ENCODE assay signal across 17 mouse cellular contexts in the genomic region with DNA sequence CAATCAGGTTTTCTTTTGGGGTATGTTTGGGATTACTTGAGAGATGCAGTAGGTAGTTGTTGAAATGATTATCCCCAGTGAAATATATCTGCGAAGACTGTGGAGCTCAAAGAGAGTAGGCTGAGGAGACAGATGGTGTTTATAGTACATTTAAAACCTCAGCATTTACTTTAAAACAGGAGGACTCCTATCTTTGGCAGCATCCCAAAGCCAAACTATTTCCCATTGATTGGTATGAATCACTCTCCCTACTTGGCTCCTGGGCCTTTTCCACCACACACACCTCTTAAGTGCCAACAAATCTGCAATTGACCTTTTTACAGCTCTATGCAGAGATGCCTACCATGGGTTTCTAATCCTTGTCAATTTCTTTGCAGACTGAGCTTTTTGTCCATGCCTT.
DNase-seq lines count a peak whose midpoint lies in the region; ATAC-seq and TF ChIP-seq lines count a peak whose summit lies in the region.
"Had no signal": no experiment of that assay in that cellular context is flagged by ENCODE, and none has a peak within 500 bp of the region (broad histone marks: within the 10 kb centered on the region; RNA-seq: fewer than 3 reads in every experiment).

No protein-coding gene starts in this region.

- peaks cover 2% of the 10 kb centered on the region; the same call in 1 of the 2 replicates for H3K4me1 ChIP-seq in liver, adult 2 months (ENCODE audit: control insufficient read depth, insufficient read depth, low read length)
- H3K4me1 ChIP-seq in liver, postnatal 0 days (ENCODE audit: insufficient read depth): no peaks in the 10 kb centered on the region
- H3K4me1 ChIP-seq: embryonic facial prominence, embryonic 15.5 days; lung, embryonic 15.5 days; neural tube, embryonic 13.5 days had no signal

- H3K27ac ChIP-seq in liver, adult 2 months (replicated peaks; ENCODE audit: insufficient read depth, low read depth, low read length): no peak overlapping the region
- no peak overlapping the region for H3K27ac ChIP-seq in liver, postnatal 0 days (ENCODE audit: low read depth)
- H3K27ac ChIP-seq: embryonic facial prominence, embryonic 15.5 days; left cerebral cortex, adult 2 months; lung, embryonic 15.5 days; neural tube, embryonic 13.5 days had no signal

- H3K4me2 ChIP-seq in liver, postnatal 0 days (ENCODE audit: low read depth, low read length): no peak overlapping the region
- H3K4me2 ChIP-seq: embryonic facial prominence, embryonic 15.5 days; lung, embryonic 15.5 days; neural tube, embryonic 13.5 days had no signal

- no peaks in the 10 kb centered on the region for H3K9me3 ChIP-seq in liver, postnatal 0 days (ENCODE audit: low read length)
- H3K9me3 ChIP-seq: embryonic facial prominence, embryonic 15.5 days; lung, embryonic 15.5 days; neural tube, embryonic 13.5 days had no signal

- TF ChIP-seq EP300 in liver, postnatal 0 days (IDR thresholded peaks at IDR 0.05; ENCODE audit: low read depth): no peak

- WGBS in liver, adult 2 months: 40% methylated on average over 1 of the region's 1 CpGs
- 89% methylated on average over 1 of the region's 1 CpGs for WGBS in liver, postnatal 0 days (ENCODE audit: insufficient replicate concordance)

- peak; percentile 5 for DNase-seq in cerebellum, adult 8-10 months
- DNase-seq in cerebellum, adult 11 months: no peak
- peak; percentile 77 for DNase-seq in liver, adult 2 months (ENCODE audit: extremely low read depth, low read depth, low spot score)
- DNase-seq in liver, postnatal 0 days: no peak
- peak; percentile 39 to 66 for DNase-seq in frontal cortex, adult 2 months (ENCODE audit: extremely low spot score in 1 of 2, low spot score in 1 of 2)
- peak; percentile 8 for DNase-seq in left cerebral cortex, postnatal 36 days (ENCODE audit: low spot score in 2 of 2)
- no peak for DNase-seq in spleen, postnatal 4 days (ENCODE audit: low spot score in 2 of 2)
- no peak for DNase-seq in embryo, embryonic 11 days
- DNase-seq: adrenal gland, adult 2 months; B cell, adult 2 months; gastrocnemius, postnatal 25 days; heart, postnatal 10 days; kidney, adult 11 months had no signal

- no peak overlapping the region for H3K4me3 ChIP-seq in liver, adult 2 months (ENCODE audit: insufficient read depth, low read depth, low read length)
- H3K4me3 ChIP-seq in liver, postnatal 0 days (ENCODE audit: low read depth, low read length): no peak overlapping the region
- H3K4me3 ChIP-seq: embryonic facial prominence, embryonic 15.5 days; left cerebral cortex, adult 2 months; lung, embryonic 15.5 days; neural tube, embryonic 13.5 days had no signal

- no peak for TF ChIP-seq CTCF in liver, adult 2 months (IDR thresholded peaks at IDR 0.05; ENCODE audit: low read depth, low read length)
- TF ChIP-seq CTCF in liver, postnatal 0 days (IDR thresholded peaks at IDR 0.05; ENCODE audit: low read depth): no peak

- H3K79me2 ChIP-seq in liver, adult 2 months (ENCODE audit: control insufficient read depth, insufficient read depth, low read length): no peaks in the 10 kb centered on the region

- no peak for ATAC-seq in liver, postnatal 0 days

- H3K27me3 ChIP-seq in liver, adult 2 months (ENCODE audit: control insufficient read depth, insufficient read depth, low read length): no peaks in the 10 kb centered on the region
- no peaks in the 10 kb centered on the region for H3K27me3 ChIP-seq in liver, postnatal 0 days (ENCODE audit: insufficient read depth, low read length)
- H3K27me3 ChIP-seq: embryonic facial prominence, embryonic 15.5 days; lung, embryonic 15.5 days; neural tube, embryonic 13.5 days had no signal

- intact Hi-C loops in left cerebral cortex, postnatal 36 days (cut with DNase I): no loop called here

- TF ChIP-seq POLR2A in liver, adult 2 months (IDR thresholded peaks at IDR 0.05; ENCODE audit: extremely low read depth, insufficient read depth, low read length): no peak

- no peaks in the 10 kb centered on the region for H3K36me3 ChIP-seq in liver, adult 2 months (ENCODE audit: control insufficient read depth, insufficient read depth, low read length)
- no peaks in the 10 kb centered on the region for H3K36me3 ChIP-seq in liver, postnatal 0 days (replicated peaks; ENCODE audit: insufficient read depth, low read length)
- H3K36me3 ChIP-seq: embryonic facial prominence, embryonic 15.5 days; lung, embryonic 15.5 days; neural tube, embryonic 13.5 days had no signal

- no peak overlapping the region for H3K9ac ChIP-seq in liver, adult 2 months (ENCODE audit: low read depth, low read length)
- H3K9ac ChIP-seq in liver, postnatal 0 days (replicated peaks): no peak overlapping the region
- H3K9ac ChIP-seq: embryonic facial prominence, embryonic 15.5 days; lung, embryonic 15.5 days; neural tube, embryonic 13.5 days had no signal

Comparison
In these comparisons a context has a peak if more than half of its experiments do, and no peak if none do; other contexts are left out.
1. DNase-seq: peak in cerebellum, adult 8-10 months (single experiment), liver, adult 2 months (single experiment), frontal cortex, adult 2 months (2 of 2) and left cerebral cortex, postnatal 36 days (2 of 2); none in cerebellum, adult 11 months (single experiment), liver, postnatal 0 days (single experiment), spleen, postnatal 4 days (0 of 2) and embryo, embryonic 11 days (single experiment).